Mouse (Mus musculus) telencephalon, adult 2 months (tissue): ENCODE data around the gene Calml4.
A peak's percentile ranks its signal among the peaks of the same experiment; 100 is the strongest.
"Not testable (repeated sequence)": the region's sequence is repeated elsewhere in the genome, so short reads cannot be mapped to it uniquely, and the experiment has no call there.

Experiments
- DNase-seq: peaks from one replicate; pipeline ENCODE4 v3.0.0-alpha.2; 2011; ENCODE audit warnings: low read depth, low spot score

Calml4 gene

DNA sequence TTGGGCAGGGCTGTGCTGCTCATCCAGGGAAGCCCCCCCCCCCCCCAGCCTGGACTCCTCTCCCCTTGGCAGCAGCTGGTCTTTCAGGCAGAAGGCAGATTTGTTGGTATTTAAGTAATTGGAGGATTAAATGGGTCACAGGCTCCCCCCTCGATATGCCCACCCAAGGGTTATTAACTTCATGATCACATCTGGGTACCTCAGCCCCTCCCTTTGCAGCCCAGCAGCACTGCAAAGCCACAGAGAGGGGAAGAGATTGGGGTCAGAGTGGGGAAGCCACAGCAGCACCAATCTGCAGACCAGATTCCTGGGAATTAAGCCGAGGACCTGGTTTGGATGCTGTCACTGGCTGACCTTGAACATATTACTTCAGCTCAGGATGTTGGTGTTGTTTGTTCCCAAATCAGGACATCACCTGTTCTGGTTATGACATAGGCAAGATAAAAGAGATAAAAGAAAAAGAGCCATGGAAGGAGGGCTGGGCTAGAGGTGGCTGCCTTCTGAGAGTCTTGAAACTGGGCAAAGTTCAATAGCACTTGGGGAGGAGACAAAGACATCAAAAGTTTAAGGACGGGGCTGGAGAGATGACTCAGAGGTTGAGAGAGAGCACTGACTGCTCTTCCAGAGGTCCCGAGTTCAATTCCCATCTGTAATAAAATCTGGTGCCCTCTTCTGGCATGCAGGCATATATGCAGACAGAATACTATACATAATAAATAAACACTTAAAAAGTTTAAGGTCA, 22.0 kb upstream of the Calml4 start:
- no peak for DNase-seq

DNA sequence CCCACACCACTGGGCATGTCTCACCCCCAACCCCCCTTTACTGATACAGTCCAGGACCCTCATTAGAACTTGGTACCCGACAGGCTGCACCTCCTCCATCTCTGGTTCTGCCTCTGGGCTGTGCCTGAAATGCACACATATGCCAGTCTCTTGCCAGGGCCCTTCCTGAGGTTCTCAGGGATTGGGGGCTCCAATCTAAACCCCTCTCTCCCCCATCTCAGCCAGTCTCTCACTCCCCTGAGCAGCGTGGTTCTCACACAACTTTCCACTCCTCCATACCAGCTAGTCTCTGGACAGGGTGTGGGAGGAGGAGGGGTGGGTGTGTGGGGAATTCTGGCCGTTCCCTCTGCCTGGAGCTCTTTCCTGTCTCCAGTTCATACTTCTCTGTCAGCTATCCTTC, 20.3 kb upstream of the Calml4 start:
- DNase-seq: no peak

DNA sequence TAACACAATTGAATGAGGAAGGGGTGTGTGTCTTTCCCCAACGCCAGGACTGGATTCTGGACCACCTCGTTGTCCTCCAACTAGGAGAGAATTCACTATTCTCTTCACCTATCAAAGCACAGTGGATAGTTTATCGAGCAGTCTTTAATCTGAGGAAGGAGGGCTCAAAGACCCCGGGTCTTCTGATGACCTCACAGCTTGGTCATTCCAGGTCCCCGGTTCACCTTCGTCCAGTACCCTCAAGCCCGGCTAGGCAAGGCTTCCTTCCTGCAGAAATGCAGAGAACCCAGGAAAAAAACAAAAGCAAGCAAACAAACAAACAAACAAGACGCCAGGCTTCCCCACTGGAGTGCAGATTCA, 19.8 kb upstream of the Calml4 start:
- no peak for DNase-seq

DNA sequence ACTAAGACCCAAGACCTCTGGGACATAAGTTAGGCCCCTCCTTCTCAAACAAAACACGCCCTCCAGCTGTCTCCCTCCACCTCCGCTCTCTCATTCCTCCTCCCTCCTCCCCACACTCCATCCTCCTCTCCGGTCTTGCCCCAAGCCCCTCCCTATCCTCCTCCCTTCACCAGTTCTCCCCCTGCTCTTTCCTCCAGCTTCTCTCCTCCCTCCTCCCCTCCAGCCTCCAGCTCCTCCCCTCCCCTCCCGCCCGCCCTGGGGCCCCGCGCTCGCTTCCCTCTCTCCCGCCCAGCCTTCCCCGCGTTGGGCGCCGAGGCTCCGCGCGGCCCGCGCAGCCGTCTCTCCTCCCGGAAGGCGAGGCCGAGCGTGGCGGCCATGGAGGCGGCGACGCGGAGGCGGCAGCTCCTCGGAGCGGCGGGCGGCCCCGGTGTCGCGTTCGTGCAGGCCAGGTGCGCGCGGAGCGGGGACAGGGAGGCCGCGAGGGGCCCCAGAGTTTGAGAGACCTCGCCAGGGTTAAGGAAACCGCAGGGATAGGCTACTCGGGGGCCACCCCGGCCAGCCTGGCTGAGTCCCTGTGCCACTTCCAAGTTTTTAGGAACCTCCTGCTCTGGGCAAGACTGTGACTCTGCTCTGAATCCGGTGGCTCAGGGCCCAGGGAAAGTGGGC, 19.2 kb upstream of the Calml4 start, which contains the start of gene Cln6:
Gene Cln6, plus strand, starts transcription at position 280 of the 666 bp plus-strand sequence.
- DNase-seq: peak; percentile 87

DNA sequence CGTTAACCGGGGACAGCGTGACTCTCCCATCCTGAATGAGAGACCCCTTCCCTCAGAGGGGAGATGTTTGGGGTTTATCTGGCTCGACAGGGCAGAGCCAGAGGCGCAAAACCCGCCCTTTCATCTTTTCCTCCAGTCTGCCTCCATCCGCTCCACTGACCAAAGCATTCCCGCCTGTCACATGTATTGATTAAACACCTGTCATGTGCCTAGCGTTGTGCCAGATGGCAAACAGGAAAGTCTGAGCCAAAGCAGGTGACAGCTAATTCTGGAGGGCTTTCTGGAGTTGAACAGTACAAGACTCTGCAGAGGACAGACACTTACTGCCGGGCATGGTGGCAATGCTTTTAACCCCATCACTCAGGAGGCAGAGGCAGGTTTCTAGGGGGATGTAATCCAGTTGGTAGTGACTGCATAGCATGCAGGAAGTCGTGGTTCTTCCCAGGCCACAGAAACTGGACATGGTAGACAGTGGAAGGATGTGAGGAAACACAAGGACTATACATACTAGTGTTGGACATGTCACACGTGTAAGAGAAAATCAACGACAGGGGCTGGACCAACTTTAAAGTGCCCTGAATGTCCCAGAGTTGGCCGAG, 18.6 kb upstream of the Calml4 start:
- no peak for DNase-seq

DNA sequence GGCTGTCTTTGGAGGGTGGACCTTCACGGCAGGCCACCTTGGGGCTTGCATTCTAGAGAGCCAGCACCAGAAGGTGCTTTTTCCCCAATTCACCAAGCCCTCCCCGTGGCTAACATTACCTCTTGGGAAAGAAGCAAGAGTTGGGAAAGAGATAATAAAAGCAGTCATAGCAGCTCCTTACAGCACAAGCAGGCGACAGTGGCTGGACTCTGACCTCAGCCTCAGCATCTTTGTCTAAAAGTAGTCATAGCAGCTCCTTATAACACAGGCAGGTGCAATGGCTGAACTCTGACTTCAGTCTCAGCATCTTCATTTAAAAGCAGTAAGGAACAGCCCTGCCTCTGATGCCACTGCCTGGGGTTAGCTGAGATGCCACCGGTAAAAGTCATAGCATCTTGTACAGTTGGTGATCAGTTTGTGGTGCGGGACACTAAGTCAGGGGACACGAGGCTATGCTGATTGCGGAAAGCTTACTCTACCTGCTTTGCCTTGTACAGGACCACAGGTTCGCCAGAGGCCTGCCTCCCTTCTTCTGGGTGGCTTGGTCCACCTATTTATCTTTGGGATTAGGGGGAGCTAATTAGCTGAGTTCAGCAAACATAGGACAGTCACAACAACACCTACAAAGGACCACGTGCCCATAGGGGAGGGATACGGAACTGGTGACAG, 14.4 kb upstream of the Calml4 start:
- DNase-seq: no peak

DNA sequence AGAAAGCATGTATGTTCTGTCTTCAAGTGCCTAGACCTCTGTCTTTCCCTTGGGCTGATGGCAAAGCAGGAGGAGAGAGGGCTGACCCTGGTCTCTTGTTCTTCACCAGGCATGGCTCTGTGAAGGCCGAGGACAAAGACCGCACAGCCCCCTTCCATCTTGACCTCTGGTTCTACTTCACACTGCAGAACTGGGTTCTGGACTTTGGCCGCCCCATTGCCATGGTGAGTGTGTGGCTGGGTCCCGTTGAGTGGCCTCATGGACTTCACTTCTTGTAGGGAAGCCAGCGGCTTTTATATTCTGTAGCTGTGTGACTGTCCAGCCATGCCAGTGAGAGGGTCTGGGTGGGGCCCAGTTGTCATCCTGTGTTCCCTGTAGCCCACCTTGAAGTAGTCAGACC, 13.4 kb upstream of the Calml4 start:
- DNase-seq: no peak

DNA sequence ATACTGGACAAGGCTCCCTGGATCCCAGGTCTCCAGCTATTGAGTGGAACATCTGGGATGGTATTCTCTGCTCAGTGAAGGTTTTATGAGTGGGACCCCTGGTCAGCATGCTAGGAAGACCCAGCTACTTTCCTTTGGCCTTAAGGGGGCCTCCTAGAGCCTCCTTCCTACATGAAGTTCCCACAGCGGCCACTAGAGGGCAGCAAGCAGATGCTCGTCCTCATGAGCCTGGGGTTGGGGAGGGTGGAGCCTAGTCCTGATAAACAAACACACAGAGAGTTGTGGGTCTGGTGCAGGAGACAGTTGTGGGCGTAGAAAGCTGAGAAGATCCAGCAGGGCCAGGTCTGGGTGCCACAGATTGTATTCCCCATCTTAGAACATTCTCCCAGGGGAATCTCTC, 10.2 kb upstream of the Calml4 start:
- DNase-seq: peak; percentile 61

DNA sequence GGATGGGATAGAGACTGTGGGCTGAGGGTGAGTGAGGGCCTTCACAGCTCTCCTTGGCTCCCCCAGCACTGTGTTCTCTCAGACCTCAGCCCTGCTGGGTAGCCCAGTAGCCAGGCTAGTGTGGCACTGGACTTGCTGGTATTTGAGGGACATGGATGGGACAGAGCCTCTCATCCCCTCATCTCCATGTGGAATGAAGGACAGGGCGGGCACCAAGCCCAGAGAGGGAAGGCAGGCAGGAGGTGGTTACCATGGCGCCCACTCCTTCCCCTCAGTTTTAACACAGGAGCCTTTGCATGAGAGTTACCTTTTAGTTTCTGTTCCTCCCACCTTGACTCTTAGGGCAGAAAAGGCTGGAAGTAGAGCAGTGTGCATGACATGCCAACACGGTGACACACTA, 9.2 kb upstream of the Calml4 start:
- no peak for DNase-seq

DNA sequence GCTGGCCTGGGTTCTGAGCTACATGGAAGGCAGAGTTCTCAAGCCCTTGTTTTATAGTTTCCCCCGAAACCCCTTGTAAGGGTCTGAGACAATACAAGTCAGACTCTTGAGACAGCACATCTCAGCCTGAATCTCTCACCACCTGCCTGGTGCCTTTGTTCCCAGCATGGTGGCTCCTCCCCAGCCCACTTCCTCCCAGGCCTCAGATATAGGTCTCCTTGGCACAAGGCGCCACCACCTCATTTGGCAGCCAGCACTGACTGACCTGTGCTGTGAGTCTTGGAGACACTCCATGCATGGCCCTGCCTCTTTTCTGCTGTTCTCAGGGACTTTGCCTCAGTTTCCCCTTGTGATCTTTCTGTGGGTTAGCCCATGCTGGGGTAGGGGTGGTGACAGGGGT, 6.3 kb upstream of the Calml4 start:
- DNase-seq: no peak

DNA sequence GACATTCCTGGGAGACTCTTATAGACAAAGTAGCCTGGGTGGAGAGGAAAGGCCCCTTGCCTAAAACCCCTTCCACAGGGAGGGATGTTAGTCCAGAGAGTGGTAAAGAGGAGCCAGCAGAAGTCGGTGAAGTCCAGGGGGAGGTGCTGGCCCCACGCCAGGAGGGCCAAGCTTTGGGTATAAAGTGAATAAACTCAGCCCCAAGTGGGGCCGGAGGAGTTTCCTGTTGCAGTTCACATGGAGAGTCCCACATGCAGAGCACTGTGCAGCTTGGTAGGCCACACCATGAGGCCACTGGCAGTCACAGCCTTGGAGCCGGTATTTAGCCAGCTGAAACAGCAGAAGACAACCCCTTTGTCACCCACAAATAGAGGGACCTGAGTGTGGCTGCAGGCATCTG, 3.4 kb upstream of the Calml4 start:
- DNase-seq: no peak

DNA sequence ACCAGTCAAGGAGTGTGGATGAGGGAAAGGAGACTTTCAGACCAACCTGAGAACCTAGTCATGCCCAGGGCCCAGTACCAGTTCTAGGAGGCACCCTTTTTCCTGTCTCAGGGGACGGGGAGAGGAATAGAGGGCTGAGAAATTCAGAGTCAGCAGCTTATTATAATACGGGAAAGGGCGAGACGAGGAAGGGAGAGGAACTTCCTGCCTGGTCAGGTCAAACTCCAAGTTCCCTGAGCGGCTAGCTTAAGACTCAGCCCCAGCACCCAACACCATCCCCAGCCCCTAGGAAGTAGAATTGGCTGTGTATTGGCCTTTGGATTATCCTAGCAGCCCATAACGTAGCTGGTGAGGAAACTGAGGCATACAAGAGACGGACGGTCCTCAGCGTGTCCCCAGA, 664 bp upstream of the Calml4 start:
- DNase-seq: no peak

DNA sequence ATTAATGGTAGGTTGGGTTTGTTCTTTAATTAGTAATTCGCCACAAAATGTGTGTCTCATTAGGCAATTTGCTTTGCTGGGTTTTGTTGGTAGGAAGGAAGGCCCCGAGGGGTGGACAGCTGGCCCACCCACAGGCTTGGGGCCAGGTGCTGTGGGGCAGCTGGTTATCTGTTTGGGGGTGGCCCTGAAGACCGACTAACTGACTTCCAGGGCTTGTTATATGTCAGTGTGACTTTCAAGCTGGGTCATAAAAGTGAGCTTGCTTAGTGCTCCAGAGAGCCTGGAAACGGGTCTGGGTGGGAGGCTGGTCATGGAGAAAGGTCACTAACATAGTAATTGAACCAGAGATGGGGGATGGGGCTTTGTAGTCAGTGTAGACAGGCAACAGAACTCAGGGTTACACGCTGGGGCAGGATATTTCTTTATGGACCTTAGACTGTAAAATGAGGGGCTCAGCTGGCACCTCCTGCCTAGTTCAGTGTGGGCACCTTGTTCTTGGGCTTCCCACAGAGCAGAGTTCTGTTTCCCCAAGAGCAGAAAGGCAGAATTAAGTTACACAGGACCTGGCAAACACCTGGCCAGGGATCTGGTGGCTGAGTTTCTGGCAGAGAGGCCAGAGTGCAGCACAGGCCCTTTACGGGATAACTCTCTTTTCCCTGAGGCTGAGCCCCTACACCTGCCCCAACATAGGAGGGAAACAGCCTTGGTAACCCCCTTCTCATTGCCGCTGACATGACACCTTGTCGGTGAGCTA, 563 bp downstream of the Calml4 start:
- DNase-seq: no peak

DNA sequence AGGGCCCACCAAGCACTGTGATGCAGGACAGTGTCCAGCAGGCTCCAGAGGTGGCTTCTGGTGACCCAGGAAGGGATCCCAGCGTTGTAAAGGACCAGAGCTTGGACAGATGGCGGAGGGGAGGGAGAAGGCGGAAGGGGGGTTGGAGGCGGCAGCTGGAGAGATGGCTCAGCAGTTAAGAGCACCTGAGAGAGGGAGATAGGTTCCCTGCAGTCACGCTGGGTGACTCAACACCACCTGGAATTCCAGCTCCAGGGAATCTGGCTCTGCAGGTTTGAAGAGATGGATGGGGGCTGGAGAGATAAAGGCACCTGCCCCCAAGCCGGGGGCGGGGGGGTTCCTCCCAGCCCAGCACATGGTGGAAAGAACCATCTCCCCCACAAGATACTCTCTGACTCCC, 2.2 kb downstream of the Calml4 start:
- not testable (repeated sequence) for DNase-seq

DNA sequence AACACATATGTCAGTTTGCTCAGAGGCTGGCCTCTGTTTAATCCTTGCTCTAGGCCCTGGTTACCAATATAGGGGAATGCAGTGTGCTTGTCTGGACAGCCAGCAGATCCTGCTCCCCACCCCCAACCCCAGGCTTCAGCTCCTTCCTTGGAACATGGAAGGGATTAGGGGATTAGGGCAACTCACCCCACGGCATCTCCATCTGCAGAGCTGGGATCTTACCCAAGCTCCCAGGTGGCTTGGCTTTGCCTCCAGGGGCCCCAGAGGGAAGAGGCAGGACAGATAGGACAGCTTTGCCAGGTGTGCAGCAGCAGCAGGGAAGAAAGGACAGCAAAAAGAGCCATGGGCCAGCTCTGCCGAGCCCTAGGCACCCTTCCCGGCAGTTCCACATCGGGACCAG, 3.0 kb downstream of the Calml4 start:
- no peak for DNase-seq

DNA sequence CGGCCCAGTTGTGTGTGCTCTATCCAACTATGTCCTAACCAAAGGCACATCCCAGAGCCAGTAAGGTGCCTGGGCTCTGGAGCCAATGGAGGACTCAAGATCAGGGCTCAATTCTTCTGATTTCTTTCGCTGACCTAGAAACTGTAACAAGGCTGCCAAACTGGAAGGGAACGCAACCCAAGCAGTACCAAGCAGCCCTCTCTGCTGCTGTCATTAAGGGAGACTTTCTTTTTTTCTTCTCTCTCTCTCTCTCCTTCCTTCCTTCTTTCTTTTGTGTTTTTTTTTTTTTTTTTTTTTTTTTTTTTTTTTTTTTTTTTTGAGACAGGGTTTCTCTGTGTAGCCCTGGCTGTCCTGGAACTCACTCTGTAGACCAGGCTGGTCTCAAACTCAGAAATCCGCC, 11.4 kb downstream of the Calml4 start:
- DNase-seq: not testable (repeated sequence)

DNA sequence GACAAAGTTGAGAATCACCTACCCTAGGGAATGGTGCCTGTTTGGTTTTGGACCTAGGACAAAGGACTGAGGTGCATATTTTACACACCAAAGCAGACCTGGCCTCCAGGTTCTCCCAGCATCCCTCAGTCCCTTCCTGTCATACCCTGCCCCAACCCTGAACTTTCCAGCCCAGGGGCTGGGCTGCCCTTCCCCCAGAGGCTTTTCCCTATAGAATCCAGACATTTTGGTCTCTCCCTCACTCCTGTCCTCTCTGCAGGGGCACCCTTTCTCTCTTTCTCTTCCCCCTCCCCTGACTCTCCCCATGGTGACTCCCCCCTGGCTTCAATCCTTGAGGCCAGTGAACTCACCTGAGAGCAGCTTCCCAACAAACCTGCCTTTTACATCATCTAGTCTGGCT, 12.8 kb downstream of the Calml4 start:
- no peak for DNase-seq

DNA sequence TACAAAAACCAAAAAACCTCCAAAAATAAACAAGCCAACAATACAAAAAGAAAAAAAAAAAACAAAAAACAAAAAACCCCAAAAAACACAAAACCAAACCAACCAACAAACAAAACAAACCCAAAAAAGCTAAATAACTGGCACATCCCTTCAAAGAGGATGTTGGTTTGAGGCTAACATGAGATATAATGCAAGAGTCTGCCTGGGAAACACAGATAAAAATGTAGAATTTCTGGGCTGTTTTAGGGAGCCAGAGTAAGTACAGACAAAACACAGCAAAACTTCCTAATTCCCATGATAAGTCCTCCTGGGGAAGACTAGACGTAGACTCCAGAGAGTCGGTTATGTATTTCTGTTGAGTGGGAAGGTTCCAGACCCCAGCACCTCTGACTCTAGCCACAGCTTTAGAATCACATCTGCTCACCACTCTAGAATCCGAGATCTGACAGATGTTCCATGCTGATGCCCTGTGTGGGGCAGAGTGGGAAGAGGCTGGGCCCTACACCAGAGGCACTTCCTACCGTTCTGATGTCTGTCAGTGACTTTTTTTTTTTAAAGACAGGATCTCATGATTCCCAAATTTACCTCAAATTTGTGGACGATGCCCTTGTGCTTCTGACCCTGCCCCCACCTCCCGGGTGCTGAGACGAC, 19.2 kb downstream of the Calml4 start:
- no peak for DNase-seq

DNA sequence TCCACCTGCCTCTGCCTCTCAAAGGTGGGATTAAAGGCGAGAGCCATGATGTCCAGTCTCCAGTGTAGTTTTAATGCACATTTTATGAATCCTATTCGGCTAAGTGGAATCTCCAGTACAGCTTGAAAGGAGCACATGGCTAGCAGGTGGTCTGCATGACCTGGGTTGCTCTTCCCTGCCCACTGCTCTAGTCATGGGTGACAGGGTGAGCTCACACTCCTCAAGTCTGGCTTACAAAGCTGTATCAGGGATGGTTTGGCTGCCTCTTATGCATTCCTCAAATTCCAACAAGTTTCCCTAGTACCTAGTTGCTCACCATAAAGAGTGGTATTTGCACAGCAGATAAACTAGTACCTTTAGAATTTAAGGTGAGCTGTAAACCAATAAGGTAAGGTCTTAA, 19.9 kb downstream of the Calml4 start:
- DNase-seq: no peak

DNA sequence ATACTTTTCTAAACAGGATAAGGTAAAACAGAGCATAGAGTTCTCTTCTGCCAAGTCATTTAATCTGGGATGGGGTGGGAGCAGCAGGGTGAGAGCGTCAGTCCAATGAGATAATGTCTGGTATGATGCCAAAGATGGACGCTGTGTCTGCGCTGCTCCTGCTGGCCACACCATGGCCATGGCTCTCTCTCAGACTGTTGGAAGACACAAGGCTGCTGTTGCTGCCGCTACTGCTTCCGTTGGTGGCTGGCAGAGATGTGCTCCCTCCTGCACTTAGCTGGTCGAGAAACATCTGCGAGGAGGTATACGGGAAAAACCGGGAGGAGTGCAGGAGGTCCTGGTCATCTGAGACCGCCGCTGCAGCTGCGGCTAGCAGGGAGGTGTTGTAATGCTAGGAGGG, 24.0 kb downstream of the Calml4 start:
- DNase-seq: peak; percentile 22

DNA sequence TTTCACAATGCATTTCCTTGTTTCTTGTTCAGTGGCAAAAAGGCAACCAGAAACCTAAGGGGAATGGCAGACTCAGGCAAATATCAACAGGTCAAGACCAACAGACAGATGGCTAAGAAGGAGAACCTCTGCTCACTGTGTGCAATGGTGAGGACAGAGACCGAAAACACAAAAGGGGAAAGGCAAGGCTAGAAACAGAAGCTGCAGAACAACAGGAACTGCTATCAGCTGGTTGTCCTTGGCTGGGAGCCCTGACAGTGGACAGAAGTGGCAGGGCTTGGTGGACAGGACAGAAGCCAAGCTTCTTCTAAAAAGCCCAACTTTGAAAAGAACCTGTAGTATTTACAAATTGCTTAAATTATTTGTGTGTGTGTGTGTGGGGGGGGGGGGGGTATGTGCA, 36.6 kb downstream of the Calml4 start:
- DNase-seq: no peak
